Mouse (Mus musculus) liver, postnatal 0 days (tissue): Measurements from ENCODE around the gene Ptpn5.

ENCODE experiments used
- CTCF ChIP-seq: sonication (generic); IDR thresholded peaks from 2 replicates; pipeline ENCODE4 v1.5.1; 2016; ENCODE audit warnings: antibody characterized with exemption, low read depth
- EP300 ChIP-seq: IDR thresholded peaks from 2 replicates; pipeline ENCODE4 v1.6.1; 2016; ENCODE audit warnings: antibody characterized with exemption, low read depth, mild to moderate bottlenecking

GRCm38 (mm10) chr7:47131258-47131657 is 2.2 kb downstream of the Ptpn5 start:
- no peak for TF ChIP-seq CTCF
- no peak for TF ChIP-seq EP300
